Comparison of ENCODE assay signal across 15 mouse cellular contexts in genomic region chr6:118992391-118992790, GRCm38 (mm10).
DNase-seq lines count a peak whose midpoint lies in the region; ATAC-seq and TF ChIP-seq lines count a peak whose summit lies in the region.
"Had no signal": no experiment of that assay in that cellular context is flagged by ENCODE, and none has a peak within 500 bp of the region (broad histone marks: within the 10 kb centered on the region; RNA-seq: fewer than 3 reads in every experiment).

No protein-coding gene starts in this region.

- DNase-seq in heart, adult 8-10 months (ENCODE audit: low spot score), result peak; percentile 52
- DNase-seq in heart, postnatal 25 days (ENCODE audit: low spot score), result no peak
- DNase-seq in lung, adult 2 months, result no peak
- DNase-seq in kidney, postnatal 10 days, result peak; percentile 60
- DNase-seq in lung, postnatal 36 days, result peak; percentile 49
- no peak for DNase-seq in midbrain, embryonic 14.5 days
- DNase-seq: cerebellum, adult 8-10 months; thymus, postnatal 36 days had no signal

- WGBS in lung, embryonic 16.5 days, result 50% methylated on average over 6 of the region's 6 CpGs
- WGBS in lung, adult 2 months, result 66% methylated on average over 6 of the region's 6 CpGs
- WGBS in midbrain, embryonic 14.5 days, result 86% methylated on average over 6 of the region's 6 CpGs

- 0 out of 2 replicates have a peak, but pooled peaks have one; percentile 16 for ATAC-seq in lung, embryonic 16.5 days (ENCODE audit: low read depth)
- no peak for ATAC-seq in midbrain, embryonic 14.5 days (ENCODE audit: low FRiP score, low TSS enrichment)
- ATAC-seq: intestine, embryonic 15.5 days had no signal

- H3K4me1 ChIP-seq in lung, embryonic 16.5 days (replicated peaks; ENCODE audit: control insufficient read depth, insufficient read depth, low read length), result 0 out of 2 replicates have a peak, but pooled peaks cover 5% of the 10 kb centered on the region
- H3K4me1 ChIP-seq in lung, adult 2 months (ENCODE audit: control insufficient read depth, insufficient read depth, low read length), result peaks cover 3% of the 10 kb centered on the region
- H3K4me1 ChIP-seq in midbrain, embryonic 14.5 days (ENCODE audit: control insufficient read depth, insufficient read depth, low read length), result 0 out of 2 replicates have a peak, but pooled peaks cover 5% of the 10 kb centered on the region
- H3K4me1 ChIP-seq: intestine, embryonic 15.5 days had no signal

- H3K9ac ChIP-seq in lung, embryonic 16.5 days (ENCODE audit: low read length), result no peak overlapping the region
- H3K9ac ChIP-seq in midbrain, embryonic 14.5 days (replicated peaks; ENCODE audit: low read length), result no peak overlapping the region
- H3K9ac ChIP-seq: hindbrain, embryonic 15.5 days; intestine, embryonic 15.5 days; liver, embryonic 15.5 days had no signal

- no peak overlapping the region for H3K4me2 ChIP-seq in lung, embryonic 16.5 days (ENCODE audit: low read depth, low read length)
- no peak overlapping the region for H3K4me2 ChIP-seq in midbrain, embryonic 14.5 days (ENCODE audit: low read length)
- H3K4me2 ChIP-seq: hindbrain, embryonic 15.5 days; intestine, embryonic 15.5 days; liver, embryonic 15.5 days had no signal

- no peak overlapping the region for H3K4me3 ChIP-seq in lung, embryonic 16.5 days (ENCODE audit: low read length)
- H3K4me3 ChIP-seq in lung, adult 2 months (replicated peaks; ENCODE audit: extremely low read depth, low read depth, low read length), result no peak overlapping the region
- no peak overlapping the region for H3K4me3 ChIP-seq in midbrain, embryonic 14.5 days (replicated peaks; ENCODE audit: low read depth, low read length)
- H3K4me3 ChIP-seq: embryonic facial prominence, embryonic 10.5 days; hindbrain, embryonic 15.5 days; intestine, embryonic 15.5 days; liver, embryonic 15.5 days; midbrain, embryonic 10.5 days had no signal

- intact Hi-C loops in heart, postnatal 25 days (cut with DNase I), result no loop called here

- no peak overlapping the region for H3K27ac ChIP-seq in lung, embryonic 16.5 days (ENCODE audit: low read length)
- H3K27ac ChIP-seq in midbrain, embryonic 14.5 days (replicated peaks; ENCODE audit: low read depth, low read length), result no peak overlapping the region
- H3K27ac ChIP-seq: embryonic facial prominence, embryonic 10.5 days; hindbrain, embryonic 15.5 days; intestine, embryonic 15.5 days; liver, embryonic 15.5 days; macrophage; midbrain, embryonic 10.5 days had no signal

- no peak for TF ChIP-seq CTCF in lung, adult 2 months (IDR thresholded peaks at IDR 0.05; ENCODE audit: insufficient read depth, low read length)

- no peak for TF ChIP-seq POLR2A in lung, adult 2 months (IDR thresholded peaks at IDR 0.05; ENCODE audit: borderline replicate concordance, extremely low read depth, low read depth, low read length)

- no peaks in the 10 kb centered on the region for H3K36me3 ChIP-seq in lung, embryonic 16.5 days (ENCODE audit: control insufficient read depth, insufficient read depth, low read length)
- no peaks in the 10 kb centered on the region for H3K36me3 ChIP-seq in midbrain, embryonic 14.5 days (ENCODE audit: control insufficient read depth, insufficient read depth, low read length)
- H3K36me3 ChIP-seq: embryonic facial prominence, embryonic 10.5 days; hindbrain, embryonic 15.5 days; intestine, embryonic 15.5 days; liver, embryonic 15.5 days; midbrain, embryonic 10.5 days had no signal

- H3K9me3 ChIP-seq in lung, embryonic 16.5 days (ENCODE audit: control insufficient read depth, low read length), result peaks cover 3% of the 10 kb centered on the region; the same call in 1 of the 2 replicates
- H3K9me3 ChIP-seq in midbrain, embryonic 14.5 days (ENCODE audit: control insufficient read depth, low read length), result no peaks in the 10 kb centered on the region
- H3K9me3 ChIP-seq: hindbrain, embryonic 15.5 days; intestine, embryonic 15.5 days; liver, embryonic 15.5 days; midbrain, embryonic 10.5 days had no signal

- H3K27me3 ChIP-seq in lung, embryonic 16.5 days (ENCODE audit: control insufficient read depth, insufficient read depth, low read depth, low read length), result no peaks in the 10 kb centered on the region
- no peaks in the 10 kb centered on the region for H3K27me3 ChIP-seq in midbrain, embryonic 14.5 days (ENCODE audit: control insufficient read depth, insufficient read depth, low read length)
- H3K27me3 ChIP-seq: hindbrain, embryonic 15.5 days; intestine, embryonic 15.5 days had no signal

Comparison
In these comparisons a context has a peak if more than half of its experiments do, and no peak if none do; other contexts are left out.
1. DNase-seq: peak in heart, adult 8-10 months (single experiment), kidney, postnatal 10 days (single experiment) and lung, postnatal 36 days (single experiment); none in heart, postnatal 25 days (single experiment), lung, adult 2 months (single experiment) and midbrain, embryonic 14.5 days (single experiment).